Mouse (Mus musculus) embryonic facial prominence, embryonic 12.5 days (tissue): ENCODE results near the gene Cptp. TPM values are rescaled to one million over a fixed set of nuclear protein-coding genes. Genes with fewer than 3 reads are reported as not detected.
A peak's percentile ranks its signal among the peaks of the same experiment; 100 is the strongest.

Experiments
- ATAC-seq: fragments of 200-750 bp; cut with Nextera tagmentation; 2 replicates; pipeline ENCODE4 v1.8.0; 2017; ENCODE audit not compliant: insufficient number of reproducible peaks, insufficient read depth, low FRiP score, low TSS enrichment
- H3K27ac ChIP-seq: fragments of 300-500 bp; sonication (generic); 2 replicates; pipeline ENCODE4 v1.5.1; 2016; ENCODE audit warnings: mild to moderate bottlenecking
- H3K27me3 ChIP-seq: fragments of 300-500 bp; sonication (generic); 2 replicates; pipeline ENCODE4 v1.6.1; 2016; ENCODE audit warnings: mild to moderate bottlenecking, moderate library complexity
- H3K36me3 ChIP-seq: fragments of 300-500 bp; sonication (generic); 2 replicates; pipeline ENCODE4 v1.6.1; 2016; ENCODE audit warnings: mild to moderate bottlenecking
- H3K4me1 ChIP-seq: fragments of 300-500 bp; sonication (generic); 2 replicates; pipeline ENCODE4 v1.6.1; 2016
- H3K4me2 ChIP-seq: fragments of 300-500 bp; sonication (generic); replicated peaks from 2 replicates; pipeline ENCODE4 v1.6.1; 2016; ENCODE audit warnings: mild to moderate bottlenecking, moderate library complexity
- H3K4me3 ChIP-seq: fragments of 300-500 bp; sonication (generic); 2 replicates; pipeline ENCODE4 v1.5.1; 2016; ENCODE audit warnings: mild to moderate bottlenecking
- H3K9ac ChIP-seq: fragments of 300-500 bp; sonication (generic); 2 replicates; pipeline ENCODE4 v1.6.1; 2016; ENCODE audit warnings: mild to moderate bottlenecking, moderate library complexity
- H3K9me3 ChIP-seq: fragments of 300-500 bp; sonication (generic); 2 replicates; pipeline ENCODE4 v1.6.1; 2016; ENCODE audit warnings: mild to moderate bottlenecking, moderate library complexity
- WGBS: fragments of 180-500 bp; shearing (Covaris S2); methylation state at CpG from one replicate; pipeline ENCODE4 v1.1.7; 2016; 5-methylcytosine and 5-hydroxymethylcytosine counted together
- polyA plus RNA-seq: library from polyadenylated mRNA; unstranded; fragments of >200 nt; fragmentation: Nextera tagmentation; extraction: Ambion mirVana; gene quantifications from 2 replicates; pipeline ENCODE4 v1.2.1, GENCODE M21; 2016

Gene Cptp
- polyA plus RNA-seq, 1 experiment from 2014 or later = 17.1 TPM

DNA sequence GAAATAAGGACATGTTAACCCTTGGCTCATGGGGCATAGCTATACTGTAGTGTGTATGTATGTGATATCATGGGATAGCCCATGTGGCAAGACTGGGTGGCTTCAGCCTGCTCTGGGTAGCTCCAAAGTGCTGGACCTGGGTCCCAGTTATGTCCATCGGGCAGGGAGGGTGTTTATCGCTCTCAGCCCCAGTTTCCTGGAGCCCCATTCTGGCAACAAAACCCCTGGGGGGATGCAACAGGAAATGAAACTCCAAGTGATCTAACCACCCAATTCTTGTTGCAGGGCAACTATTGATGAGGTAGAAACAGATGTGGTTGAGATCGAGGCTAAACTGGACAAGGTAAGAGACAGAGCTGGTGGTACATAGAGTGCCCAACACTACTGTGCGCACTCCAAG, 26.6 kb upstream of the Cptp start:
- Histone ChIP-seq H3K36me3 (peaks cover 33% of the 10 kb centered on the region), H3K4me2 (no peak overlapping the region), H3K9ac (no peak overlapping the region), H3K4me1 (peaks cover 25% of the 10 kb centered on the region), H3K27me3 (no peaks in the 10 kb centered on the region), H3K4me3 (no peak overlapping the region), H3K9me3 (no peaks in the 10 kb centered on the region), H3K27ac (no peak overlapping the region)
- ATAC-seq = no peak
- 89% methylated on average over 4 of the region's 4 CpGs for WGBS

DNA sequence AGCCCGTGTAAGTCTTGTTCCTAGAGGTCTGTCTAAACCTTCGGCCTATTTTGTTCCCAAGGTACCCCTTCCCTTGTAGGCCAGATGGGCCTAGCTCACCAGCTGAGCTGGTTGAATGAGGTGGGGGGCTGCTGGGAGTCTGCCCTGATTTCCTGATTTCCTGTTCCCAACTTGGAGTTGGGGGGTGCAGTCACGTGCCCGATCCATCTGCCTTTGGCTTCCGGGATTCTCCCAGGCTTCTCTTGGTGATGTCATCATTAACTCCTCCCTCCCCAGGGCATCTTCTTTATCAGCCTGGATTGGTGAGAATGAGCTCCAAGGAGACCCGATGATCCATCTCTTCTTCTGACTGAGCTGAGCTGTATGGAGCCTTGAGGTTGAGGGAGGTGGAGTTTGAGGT, 26.0 kb upstream of the Cptp start:
- Histone ChIP-seq H3K9ac (no peak overlapping the region), H3K36me3 (peaks cover 27% of the 10 kb centered on the region), H3K4me2 (no peak overlapping the region), H3K27ac (no peak overlapping the region), H3K4me3 (no peak overlapping the region), H3K27me3 (no peaks in the 10 kb centered on the region), H3K9me3 (no peaks in the 10 kb centered on the region), H3K4me1 (peaks cover 31% of the 10 kb centered on the region)
- 40% methylated on average over 6 of the region's 6 CpGs for WGBS
- ATAC-seq = no peak

- Histone ChIP-seq H3K4me2 (peak overlapping the region; percentile 96), H3K27ac (0 out of 2 replicates have a peak overlapping the region, but pooled peaks have one; percentile 23), H3K9ac (peak overlapping the region; percentile 17; the same call in 1 of the 2 replicates), H3K9me3 (no peaks in the 10 kb centered on the region), H3K4me3 (peak overlapping the region; percentile 10), H3K27me3 (no peaks in the 10 kb centered on the region), H3K4me1 (peaks cover 34% of the 10 kb centered on the region), H3K36me3 (peaks cover 23% of the 10 kb centered on the region)
- WGBS = 31% methylated on average over 8 of the region's 8 CpGs
- no peak for ATAC-seq
Observed at GRCm38 (mm10) chr4:155894311-155894881, 25.2 kb upstream of the Cptp start.

DNA sequence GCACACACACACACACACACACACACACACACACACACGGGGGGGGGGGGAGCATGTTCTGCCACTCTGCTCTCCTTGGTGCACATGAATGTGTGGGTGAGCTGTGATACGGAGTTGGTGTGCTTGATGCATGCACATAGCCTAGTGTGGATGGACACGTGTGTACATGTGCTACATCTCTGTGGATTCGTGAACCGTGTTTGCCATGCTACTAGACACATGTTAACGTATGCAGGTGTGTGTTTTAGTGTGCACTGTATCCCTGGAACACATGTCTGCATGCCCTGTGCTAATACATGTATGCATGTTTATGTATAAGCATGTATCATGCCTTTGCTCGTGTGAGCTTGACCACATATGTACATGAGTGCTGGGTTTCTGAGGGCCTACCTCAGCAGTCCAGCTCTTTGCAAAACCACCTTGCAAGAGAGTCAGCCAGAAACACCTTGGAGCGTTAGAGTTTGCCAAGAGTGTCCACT, 24.0 kb upstream of the Cptp start:
- peak overlapping the region; percentile 96 for H3K4me2 ChIP-seq
- H3K27ac ChIP-seq = no peak overlapping the region
- no peaks in the 10 kb centered on the region for H3K27me3 ChIP-seq
- peak overlapping the region; percentile 92 for H3K4me3 ChIP-seq
- peaks cover 34% of the 10 kb centered on the region for H3K4me1 ChIP-seq
- H3K9me3 ChIP-seq = no peaks in the 10 kb centered on the region
- no peak for ATAC-seq
- H3K9ac ChIP-seq = peak overlapping the region; percentile 83; the same call in 1 of the 2 replicates
- WGBS = 74% methylated on average over 8 of the region's 8 CpGs
- H3K36me3 ChIP-seq = peaks cover 24% of the 10 kb centered on the region

- peak overlapping the region; percentile 92 for H3K4me3 ChIP-seq
- peak overlapping the region; percentile 83 for H3K9ac ChIP-seq
- peaks cover 34% of the 10 kb centered on the region for H3K4me1 ChIP-seq
- H3K27ac ChIP-seq = peak overlapping the region; percentile 95
- peaks cover 30% of the 10 kb centered on the region for H3K36me3 ChIP-seq
- ATAC-seq = no peak
- H3K9me3 ChIP-seq = no peaks in the 10 kb centered on the region
- H3K4me2 ChIP-seq = peak overlapping the region; percentile 96
- WGBS = 5% methylated on average over 37 of the region's 37 CpGs
- H3K27me3 ChIP-seq = no peaks in the 10 kb centered on the region
Observed at GRCm38 (mm10) chr4:155892438-155893211, 23.4 kb upstream of the Cptp start.

GRCm38 (mm10) chr4:155892017-155892416, 22.8 kb upstream of the Cptp start:
- H3K4me1 ChIP-seq = peaks cover 34% of the 10 kb centered on the region
- no peaks in the 10 kb centered on the region for H3K9me3 ChIP-seq
- peak overlapping the region; percentile 83 for H3K9ac ChIP-seq
- H3K4me2 ChIP-seq = peak overlapping the region; percentile 96
- peaks cover 34% of the 10 kb centered on the region for H3K36me3 ChIP-seq
- ATAC-seq = peak; percentile 84
- peak overlapping the region; percentile 92 for H3K4me3 ChIP-seq
- peak overlapping the region; percentile 95 for H3K27ac ChIP-seq
- no peaks in the 10 kb centered on the region for H3K27me3 ChIP-seq
- WGBS = under 1% methylated on average over 55 of the region's 56 CpGs

DNA sequence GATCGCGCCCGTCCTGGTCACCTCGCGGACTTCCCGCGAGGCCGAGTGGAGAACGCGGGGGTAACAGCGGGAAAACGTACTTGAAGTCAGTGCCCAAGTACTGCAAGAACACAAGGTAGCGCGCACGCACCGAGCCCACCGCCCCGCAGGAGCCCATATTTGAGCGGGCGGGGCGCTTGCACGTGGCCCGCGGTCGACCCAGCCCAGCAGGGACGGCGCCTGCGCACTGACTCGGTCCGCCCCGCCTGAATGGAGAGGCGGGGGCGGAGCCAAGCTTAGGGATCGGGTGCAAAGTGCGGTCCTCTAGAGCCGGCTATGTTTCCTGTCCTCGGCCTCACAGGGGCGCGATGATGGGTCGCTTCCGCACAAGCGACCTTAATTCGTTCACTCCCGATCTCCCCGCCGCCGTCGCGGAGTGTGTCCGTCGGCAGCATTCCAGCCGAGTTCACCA, 22.3 kb upstream of the Cptp start, which contains the start of the genes Pusl1 and Acap3:
Gene Pusl1, minus strand, starts transcription at position 231 of the 451 bp plus-strand sequence.
Gene Acap3, plus strand, starts transcription at position 272 of the 451 bp plus-strand sequence.
- Histone ChIP-seq H3K36me3 (peaks cover 34% of the 10 kb centered on the region), H3K9me3 (no peaks in the 10 kb centered on the region), H3K4me1 (peaks cover 34% of the 10 kb centered on the region), H3K4me2 (peak within 1 kb of the TSS; percentile 96), H3K27ac (peak within 1 kb of the TSS; percentile 95), H3K27me3 (no peaks in the 10 kb centered on the region), H3K9ac (peak within 1 kb of the TSS; percentile 83), H3K4me3 (peak within 1 kb of the TSS; percentile 92)
- under 1% methylated on average over 52 of the region's 52 CpGs for WGBS
- ATAC-seq = peak; percentile 82

- peaks cover 37% of the 10 kb centered on the region for H3K36me3 ChIP-seq
- H3K27me3 ChIP-seq = no peaks in the 10 kb centered on the region
- peak overlapping the region; percentile 95; the same call in 1 of the 2 replicates for H3K27ac ChIP-seq
- WGBS = 0% methylated on average over 34 of the region's 34 CpGs
- H3K9ac ChIP-seq = peak overlapping the region; percentile 83
- H3K4me2 ChIP-seq = peak overlapping the region; percentile 96
- H3K4me3 ChIP-seq = peak overlapping the region; percentile 92
- 0 out of 2 replicates have a peak, but pooled peaks have one; percentile 0 for ATAC-seq
- H3K4me1 ChIP-seq = peaks cover 34% of the 10 kb centered on the region
- no peaks in the 10 kb centered on the region for H3K9me3 ChIP-seq
Observed at GRCm38 (mm10) chr4:155891011-155891471, 21.8 kb upstream of the Cptp start.

DNA sequence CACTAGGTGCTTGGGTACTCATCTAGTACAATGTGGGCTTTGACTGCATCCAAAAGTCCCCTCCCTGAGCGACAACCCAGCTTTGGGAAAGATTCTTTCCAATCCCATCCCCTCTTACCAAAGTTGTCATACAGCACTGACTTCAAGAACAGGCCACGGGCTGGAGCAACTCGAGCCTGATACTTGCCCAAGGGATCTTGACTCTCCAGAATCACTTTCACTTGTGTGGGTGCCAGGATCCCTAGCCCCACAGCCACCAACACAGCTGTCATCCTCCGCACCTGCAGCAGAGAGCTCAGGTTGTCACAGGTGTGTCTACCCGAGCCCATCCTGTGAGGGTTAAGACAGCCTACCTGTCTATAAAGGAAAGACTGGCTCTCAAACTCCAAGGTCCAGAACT, 20.1 kb upstream of the Cptp start:
- Histone ChIP-seq H3K4me2 (no peak overlapping the region), H3K4me3 (no peak overlapping the region), H3K27me3 (no peaks in the 10 kb centered on the region), H3K4me1 (peaks cover 28% of the 10 kb centered on the region), H3K27ac (no peak overlapping the region), H3K36me3 (peaks cover 50% of the 10 kb centered on the region), H3K9ac (no peak overlapping the region), H3K9me3 (no peaks in the 10 kb centered on the region)
- ATAC-seq = no peak
- WGBS = 78% methylated on average over 5 of the region's 5 CpGs

DNA sequence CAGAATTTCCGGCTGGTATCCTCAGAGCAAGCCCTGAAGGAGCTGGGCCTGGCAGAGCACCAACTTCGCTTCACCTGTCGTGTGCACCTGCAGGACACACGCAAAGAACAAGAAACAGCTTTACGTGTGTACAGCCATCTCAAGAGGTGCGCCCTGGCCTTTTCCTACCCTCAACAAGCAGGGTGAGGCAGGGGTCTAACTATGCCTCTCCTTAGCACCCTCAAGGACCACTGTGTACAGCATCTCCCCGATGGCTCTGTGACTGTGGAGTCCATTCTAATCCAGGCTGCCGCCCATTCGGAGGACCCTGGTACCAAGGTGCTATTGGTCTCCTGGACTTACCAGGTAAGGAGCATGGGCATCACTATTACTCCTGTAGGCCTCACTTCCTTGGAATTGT, 18.9 kb upstream of the Cptp start:
- H3K4me1 ChIP-seq = peaks cover 16% of the 10 kb centered on the region
- WGBS = 91% methylated on average over 9 of the region's 9 CpGs
- H3K9me3 ChIP-seq = no peaks in the 10 kb centered on the region
- H3K36me3 ChIP-seq = peaks cover 50% of the 10 kb centered on the region
- H3K27ac ChIP-seq = no peak overlapping the region
- no peak overlapping the region for H3K4me2 ChIP-seq
- no peak overlapping the region for H3K4me3 ChIP-seq
- no peaks in the 10 kb centered on the region for H3K27me3 ChIP-seq
- H3K9ac ChIP-seq = no peak overlapping the region
- no peak for ATAC-seq

- ATAC-seq = no peak
Observed at GRCm38 (mm10) chr4:155887674-155888073, 18.4 kb upstream of the Cptp start.

More at GRCm38 (mm10) chr4:155887674-155888073, 18.4 kb upstream of the Cptp start:
- Histone ChIP-seq H3K27me3 (no peaks in the 10 kb centered on the region), H3K4me3 (no peak overlapping the region), H3K4me1 (peaks cover 11% of the 10 kb centered on the region), H3K27ac (no peak overlapping the region), H3K9ac (no peak overlapping the region), H3K9me3 (no peaks in the 10 kb centered on the region), H3K36me3 (peaks cover 50% of the 10 kb centered on the region), H3K4me2 (no peak overlapping the region)
- 89% methylated on average over 10 of the region's 10 CpGs for WGBS
